Mouse (Mus musculus) thymus, postnatal 36 days (tissue): ENCODE results near the gene Furin.

Experiments
- DNase-seq, 2 experiments: peaks; one replicate each; pipeline ENCODE4 v3.0.0; 2022; ENCODE audit warnings: mixed read lengths in 2 of 2

Furin gene

DNA sequence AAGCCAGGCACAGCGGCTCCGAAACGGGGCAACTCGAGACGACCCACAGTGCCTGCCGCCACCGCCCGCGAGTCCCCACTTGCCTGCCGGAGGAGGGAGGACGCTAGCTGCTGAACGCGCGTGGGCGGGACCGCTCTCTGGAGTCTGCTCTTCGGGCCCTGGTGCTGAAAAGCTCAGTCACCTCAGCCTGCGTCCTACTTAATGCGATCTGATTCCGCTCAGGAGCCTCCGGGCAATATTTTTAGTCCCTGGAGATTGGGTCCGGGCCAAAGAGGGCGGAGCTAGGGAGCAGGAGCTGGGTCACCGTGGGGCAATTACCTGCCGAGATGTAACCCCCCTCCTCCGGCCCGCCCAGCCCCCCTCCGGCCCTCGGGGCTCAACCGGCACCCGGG lies 34.6 kb downstream of the Furin start:
- DNase-seq: peak; percentile 86 to 90

DNA sequence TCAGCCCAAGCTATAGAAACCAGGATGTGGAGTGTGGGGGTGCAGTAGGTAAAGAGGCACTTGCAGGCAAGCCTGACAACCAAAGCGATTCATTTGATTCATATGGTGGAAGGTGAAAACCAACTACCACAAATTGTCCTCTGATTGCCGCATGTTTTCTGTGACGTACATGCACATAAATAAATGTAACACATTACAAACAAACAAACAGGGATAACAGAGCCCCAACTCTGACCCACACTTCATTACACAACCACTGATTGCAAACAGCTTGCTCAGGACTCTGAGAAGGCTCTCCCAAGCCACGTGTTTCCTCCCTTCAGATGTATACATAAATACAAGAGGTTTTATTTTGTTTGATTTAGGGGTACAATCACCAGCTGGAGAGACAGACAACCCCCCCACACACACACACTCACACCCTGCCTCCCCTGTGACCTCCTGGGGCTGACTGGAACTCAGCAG lies 35.2 kb downstream of the Furin start:
- DNase-seq: no peak

DNA sequence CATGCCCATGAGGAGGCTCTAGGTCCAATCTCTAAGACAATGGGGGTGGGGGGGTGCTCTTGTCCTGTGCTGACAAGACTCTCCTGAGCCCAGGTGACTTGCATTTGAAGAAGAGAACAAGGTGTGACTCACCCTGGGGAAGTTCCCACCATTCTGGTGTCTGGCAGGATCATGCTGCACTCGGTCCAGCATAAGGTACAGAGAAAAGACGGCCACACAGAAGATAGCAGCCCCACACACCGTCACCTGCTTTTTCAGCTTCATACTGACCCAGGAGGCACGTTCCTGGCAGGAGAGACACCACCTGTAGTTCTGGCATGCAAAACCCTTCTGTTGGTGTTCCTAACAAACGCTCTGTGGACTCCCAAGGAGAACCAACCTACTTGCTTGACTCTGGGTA lies 35.8 kb downstream of the Furin start:
- DNase-seq: no peak

DNA sequence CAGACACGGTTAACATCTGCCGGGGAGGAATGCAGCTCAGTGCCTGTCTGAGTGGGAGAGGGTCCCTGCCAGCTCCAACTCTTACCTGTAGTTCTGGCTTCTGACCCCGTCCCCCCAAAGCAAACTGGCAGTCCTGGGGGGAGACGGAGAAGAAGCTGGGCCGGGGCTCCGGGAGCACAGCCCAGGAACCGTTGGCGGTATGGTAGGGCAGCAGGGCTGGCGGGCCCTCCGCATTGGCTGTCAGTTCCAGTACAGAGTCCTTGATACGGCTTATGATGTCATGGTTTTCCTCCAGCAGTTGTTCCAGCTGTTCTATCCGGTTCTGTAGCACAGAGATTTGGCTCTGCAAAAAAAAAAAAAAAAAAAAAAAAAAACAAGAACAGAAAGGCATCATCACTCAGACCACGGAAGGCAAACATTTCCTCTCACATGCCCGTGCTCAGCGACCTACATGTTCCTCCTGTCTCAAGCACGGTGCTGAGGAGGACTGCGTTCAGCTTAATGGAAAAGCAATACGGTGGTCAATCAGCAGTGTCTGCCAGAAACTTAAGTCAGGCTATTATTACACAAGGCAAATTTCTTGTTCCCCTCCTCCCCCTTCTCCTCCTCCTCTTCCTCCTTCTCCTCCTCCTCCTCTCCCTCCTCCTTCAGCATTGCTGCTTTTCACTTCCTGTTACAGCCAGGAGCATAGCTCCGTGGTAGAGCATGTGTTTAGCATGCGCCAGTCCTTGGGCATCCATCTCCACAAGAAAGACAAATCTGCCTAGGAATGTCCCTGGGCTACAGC lies 36.4 kb downstream of the Furin start:
- peak in 1 of 2 experiments; percentile 23 for DNase-seq

DNA sequence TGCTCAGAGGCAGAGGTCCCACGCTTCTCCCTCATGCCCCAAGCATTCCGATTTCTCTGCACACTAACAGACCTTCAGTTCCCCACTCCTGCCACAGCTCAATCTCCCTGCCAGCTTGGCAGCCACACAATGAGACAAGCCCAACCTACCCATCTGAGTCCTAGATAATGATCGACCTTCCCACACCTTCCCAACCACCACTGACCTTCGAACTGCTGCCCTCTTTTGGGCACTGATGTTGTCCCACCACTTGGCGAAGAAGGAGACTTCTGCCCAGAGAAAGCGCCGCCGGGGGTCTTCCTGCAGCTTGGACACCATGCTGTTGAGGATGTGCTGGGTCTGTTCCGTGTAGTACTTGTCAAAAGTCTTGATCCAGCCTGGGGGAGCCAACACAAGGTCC lies 37.2 kb downstream of the Furin start:
- no peak for DNase-seq

DNA sequence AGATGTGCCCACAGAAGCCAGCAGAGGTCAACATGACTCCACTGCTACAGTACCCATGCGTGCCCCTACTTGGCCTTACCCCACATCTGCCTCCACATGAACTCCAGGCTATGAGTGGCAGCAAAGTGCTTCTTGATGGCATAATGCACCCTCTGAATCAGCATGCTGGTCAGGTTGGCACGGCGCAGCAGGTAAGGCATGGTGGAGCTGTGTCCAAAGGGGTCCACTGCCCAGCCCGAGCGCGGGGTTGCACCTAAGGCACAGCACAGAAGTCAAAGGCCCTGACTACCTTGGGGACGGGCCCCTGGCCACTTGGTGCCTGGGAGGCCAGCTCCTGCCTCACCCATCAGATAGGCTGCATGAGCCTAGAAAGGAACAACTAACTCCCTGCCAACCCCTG lies 38.0 kb downstream of the Furin start:
- no peak for DNase-seq

DNA sequence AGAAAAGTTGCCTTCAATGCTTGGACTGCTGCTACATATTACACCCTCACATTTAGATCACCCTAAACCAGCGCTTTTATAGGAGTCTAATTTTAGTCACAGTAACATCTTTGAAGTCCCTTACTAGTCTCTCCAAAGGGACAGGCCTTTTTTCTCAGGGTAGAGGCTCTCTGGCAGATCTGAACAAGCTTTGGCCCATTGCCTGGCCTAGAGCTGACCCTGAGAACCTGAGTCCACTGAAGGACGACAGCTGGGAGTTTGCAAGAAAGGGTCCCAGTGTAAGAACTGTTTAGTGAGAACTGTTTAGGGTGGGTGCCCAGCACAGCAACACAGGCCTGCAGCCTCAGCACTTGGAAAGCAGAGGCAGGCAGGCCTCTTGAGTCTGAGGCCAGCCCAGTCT lies 39.5 kb downstream of the Furin start:
- DNase-seq: no peak

DNA sequence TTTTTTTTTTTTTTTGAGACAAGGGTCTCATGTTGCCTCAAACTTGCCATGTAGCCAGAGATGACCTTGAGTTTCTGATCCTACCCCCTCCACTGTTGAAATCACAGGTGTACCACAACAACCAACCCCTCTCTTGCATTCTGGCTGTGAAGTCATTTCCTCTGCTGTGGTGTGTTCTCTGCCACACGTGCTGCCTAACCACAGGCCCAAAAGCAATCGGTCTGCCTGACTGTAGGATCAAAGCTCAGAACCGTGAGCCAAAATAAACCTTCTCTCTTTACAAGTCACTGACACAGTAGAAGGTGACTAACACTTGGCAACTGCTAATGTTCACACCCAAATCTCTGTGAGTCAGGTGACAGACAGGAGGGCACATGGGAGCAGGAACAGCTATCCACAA lies 44.8 kb downstream of the Furin start:
- DNase-seq: no peak

DNA sequence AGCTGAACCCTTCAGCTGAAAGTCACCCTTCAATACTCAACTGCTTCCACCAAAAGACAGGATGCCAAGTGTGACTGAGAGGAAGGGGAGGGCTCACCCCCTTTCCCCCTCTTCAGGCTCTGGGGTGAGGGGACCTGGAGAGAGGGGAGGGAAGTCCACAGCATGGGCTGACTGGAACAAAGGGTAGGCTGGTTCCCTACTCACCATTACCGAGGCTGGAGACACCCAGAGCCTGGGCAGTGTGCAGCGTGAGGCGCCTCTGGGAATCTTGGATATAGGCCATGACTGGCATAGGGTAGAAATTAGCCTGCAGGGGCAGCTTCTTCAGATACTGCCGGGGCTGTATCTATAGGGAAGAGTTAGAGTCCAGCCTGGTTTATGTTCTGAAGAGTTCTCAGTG lies 47.2 kb downstream of the Furin start:
- DNase-seq: no peak

DNA sequence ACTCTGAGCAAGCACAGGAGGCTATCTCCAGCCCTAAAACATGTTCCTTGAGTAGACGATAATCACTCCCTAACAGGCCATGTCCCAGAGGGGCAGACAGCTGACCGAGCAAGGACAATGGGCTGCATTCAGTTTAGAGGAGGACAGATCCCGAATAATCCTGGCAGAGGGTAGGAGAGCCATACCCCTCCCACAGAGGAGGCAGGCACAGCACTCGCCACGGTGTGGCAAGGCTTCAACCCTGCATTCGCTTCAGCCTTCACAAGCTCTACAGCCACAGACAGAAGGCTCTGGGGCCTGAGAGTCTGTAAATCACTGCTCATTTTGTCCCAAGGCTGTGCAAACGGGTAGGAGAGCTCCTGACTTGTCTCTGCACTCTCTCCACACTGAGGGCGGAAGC lies 48.1 kb downstream of the Furin start:
- DNase-seq: no peak

DNA sequence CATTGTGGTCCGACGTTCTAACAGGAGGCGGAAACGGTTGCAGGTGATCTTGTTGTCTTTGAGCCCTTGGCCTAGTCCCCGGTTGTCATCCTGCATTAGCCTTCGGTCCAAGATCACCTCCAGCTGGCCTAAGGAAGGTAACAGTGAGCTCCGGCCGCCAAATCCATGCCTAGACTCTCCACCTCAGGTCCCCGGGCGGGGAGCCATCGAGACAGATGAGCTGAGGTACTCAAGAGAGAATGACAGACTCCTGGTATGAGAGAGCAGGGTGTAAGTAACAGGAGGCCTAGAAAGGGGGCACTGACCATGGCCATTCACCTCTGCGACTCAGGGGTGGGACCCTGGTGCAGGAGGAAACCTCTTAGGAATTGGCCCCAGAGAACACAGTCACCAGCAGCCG lies 48.9 kb downstream of the Furin start:
- DNase-seq: no peak

DNA sequence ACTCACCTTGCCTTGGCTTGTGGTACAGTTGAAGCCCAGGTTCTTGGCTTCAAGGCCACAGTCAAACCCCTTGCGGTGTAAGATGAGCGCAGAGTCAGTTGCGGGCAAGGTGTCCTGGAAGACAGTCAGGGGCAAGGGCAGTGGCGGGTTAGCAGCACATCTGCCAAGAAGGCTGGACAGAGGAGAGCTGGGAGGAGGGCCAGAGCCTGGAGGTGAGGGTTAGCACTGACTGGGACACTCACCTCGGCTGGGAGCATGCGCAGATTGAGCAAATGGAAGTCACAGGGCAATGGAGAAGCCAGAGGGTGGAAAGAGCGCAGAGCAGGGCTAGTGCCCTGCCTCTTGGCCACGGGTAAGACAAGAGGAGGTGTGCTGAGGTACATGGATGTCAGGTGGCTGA lies 52.3 kb downstream of the Furin start:
- no peak for DNase-seq

DNA sequence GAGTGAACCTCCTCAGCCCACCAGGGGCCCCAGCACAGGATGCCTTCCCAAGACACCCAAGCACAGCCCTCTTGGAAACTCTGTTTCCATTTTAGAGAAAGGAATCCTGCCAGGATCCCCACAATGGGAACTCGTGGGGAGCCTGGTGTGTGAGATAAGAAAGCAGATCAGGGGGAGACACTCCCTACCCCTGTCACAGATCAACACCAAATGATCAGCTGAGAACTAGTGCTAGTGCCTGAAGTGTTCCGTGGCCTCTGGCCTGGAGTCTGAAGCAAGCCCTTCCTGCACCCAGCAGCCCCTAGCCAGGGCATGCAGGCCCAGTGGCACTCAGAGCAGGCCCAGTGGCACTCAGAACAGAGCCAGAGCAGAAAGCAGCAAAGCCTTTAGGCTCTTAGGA lies 54.4 kb downstream of the Furin start:
- DNase-seq: no peak

DNA sequence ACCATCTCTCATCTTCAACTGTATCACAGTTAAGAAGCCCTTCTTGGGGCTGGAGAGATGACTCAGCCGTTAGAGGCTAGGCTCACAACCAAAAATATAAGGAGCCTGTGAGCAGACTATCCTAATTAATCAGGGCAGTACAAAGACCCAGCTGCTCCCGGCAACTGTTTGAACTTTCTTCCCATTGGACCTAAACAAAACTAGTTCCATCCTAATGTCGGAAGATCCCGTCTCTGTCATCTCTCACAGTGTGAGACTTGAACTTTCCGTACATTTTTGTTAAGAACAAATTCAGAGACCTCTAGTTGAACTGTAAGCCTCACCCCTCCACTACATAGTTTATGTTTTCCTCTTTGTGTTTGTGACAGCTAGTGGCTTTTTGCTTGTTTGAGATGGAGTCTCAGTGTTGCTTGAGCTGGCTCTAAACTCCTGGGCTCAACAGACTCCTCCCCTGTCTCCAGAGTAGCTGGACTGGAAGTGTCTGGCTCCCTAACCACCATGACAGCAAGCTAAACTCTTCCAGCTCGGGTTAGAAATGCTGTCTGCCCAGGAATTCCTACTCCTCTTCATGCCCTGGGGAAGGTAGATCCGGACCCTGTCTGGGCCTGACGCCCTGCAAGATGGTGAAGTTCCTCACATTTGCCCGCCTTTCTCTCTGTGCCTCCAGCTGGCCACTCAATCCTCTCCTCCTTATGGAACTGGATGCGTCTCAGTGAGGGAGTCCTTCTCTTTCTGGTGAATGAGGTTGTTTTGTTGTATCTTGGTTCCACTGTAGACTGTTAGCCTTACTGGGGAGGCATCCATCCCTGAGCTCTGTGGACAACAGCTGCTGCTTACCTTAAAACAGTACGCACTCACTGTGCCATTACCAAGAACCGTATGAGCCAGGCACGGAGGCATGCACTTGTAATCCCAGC lies 57.3 kb downstream of the Furin start:
- DNase-seq: no peak

DNA sequence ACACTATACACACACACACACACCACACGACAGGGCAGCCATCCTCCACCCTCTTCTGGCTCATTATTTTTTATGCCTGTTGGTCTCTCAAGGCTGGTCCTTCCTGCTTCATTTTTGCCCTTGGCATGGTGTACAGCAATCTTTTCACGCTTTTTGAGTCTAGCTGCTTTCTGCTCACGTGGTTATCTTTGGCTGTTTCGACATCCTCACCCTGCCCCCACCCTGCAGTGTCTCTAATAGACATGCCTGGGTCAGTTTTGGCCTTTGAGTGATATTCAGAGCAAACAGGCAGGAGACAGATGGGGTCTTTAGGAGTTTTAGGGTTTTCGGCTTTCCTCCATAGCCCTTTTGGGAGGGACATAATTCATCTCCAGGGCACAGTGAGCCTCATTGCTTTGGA lies 58.4 kb downstream of the Furin start:
- DNase-seq: no peak

DNA sequence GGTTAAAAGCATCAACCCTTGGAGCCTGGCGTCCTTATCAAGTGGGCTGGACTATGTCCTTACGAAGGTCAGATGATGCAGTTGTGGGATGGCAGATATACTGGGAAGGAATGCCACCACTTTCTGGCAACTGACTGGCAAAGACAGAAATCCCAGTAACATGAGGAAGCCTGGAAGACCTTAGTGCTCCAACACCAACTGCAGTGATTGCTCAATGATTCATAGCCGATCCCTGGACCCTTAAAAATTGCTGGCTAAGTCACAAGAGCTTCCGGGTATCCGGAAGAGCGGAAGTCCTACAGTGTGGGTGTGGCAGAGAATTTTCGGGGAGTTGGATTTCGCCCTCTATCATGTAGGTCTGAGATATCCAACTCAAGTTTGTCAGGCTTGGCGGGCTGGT lies 59.1 kb downstream of the Furin start:
- no peak for DNase-seq

DNA sequence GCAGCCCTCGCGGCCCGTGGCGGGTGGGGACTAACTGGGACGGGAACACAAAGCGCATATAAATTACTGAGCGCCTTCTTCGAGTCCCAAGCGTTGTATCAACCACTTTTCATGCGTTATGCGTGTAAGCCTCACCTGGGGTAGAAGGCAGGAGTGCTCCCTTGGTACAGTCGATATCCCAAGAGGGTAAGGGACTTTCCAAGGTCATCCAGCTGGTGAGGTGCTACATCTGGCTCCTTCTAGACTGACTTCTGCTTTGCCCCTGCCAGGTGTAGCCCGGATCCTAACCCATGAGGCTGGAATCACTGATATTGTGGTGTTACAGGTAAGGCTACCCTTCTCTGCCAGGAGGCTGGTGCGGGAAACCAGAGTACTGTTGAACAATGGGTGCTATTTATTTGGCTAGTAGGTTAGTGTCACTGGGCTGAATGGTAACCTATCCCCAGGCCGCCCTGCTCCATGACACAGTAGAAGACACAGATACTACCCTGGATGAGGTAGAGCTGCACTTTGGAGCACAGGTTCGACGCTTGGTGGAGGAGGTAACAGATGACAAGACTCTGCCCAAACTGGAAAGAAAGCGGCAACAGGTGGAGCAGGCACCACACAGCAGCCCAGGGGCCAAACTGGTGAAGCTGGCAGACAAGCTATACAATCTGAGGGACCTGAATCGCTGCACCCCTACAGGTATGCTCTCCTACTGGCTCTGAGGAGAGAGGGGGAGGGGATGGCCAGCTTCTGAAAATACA lies 61.8 kb downstream of the Furin start:
- DNase-seq: no peak

DNA sequence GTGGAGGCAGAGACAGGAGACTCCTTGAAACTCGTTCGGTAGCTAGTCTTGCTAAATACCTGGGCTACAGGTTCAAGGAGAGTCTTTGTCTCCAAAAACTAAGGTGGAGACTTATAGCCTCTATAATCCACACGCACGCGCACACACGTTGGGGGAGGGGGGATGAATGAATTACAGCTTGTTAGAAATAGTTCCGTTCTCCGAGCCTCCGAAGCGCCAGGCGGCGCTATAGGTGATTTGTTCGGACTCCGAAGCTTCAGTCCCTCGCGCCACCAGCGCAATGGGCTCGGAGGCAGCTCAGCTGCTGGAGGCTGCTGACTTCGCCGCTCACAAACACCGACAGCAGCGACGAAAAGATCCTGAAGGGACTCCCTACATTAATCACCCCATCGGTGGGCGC lies 62.4 kb downstream of the Furin start, which contains the start of gene Hddc3:
TSS of gene Hddc3 (plus strand) at position 247 of the 400 bp plus-strand sequence.
- DNase-seq: peak; percentile 94 to 96

DNA sequence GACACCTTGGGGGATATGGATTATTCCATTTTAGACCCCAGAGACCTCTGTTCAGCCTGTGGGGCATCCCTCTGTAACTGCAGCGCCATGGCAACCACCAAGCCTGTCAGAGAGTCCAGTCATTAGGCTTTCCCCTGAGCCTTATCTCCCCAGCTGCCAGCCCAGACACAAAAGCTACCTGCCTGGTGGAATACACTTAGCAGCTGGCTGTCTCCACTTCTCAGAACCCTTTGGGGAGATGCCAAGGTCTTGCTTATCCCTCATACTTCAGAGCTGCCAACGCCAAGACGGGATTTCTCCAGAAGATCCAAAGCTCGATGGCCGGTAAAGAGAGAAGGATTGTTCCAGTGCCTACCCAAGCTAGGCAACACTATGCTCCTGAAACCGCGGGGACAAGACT lies 63.4 kb downstream of the Furin start:
- no peak for DNase-seq

DNA sequence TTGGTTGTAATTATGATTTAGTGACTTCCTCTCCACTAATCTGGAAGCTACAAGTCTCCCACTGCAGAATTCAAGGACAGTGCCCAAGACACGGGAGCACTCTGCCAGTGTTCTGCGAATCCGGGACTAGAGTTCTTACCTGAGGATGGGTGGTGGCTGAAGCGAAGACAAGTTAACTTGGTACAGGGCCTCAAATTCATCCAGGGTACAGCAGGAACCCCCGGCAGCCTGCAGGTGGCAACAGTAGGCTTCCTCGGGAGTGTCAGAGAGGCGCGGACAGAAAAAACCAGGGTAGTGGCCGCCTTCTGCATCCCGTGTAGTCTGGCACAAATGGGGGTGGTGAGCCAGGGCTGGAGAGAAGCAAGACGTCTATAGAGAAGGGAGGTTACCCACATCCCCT lies 64.4 kb downstream of the Furin start, which contains the start of gene Unc45a:
TSS of gene Unc45a (minus strand) at position 213 of the 400 bp plus-strand sequence.
- peak; percentile 83 to 86 for DNase-seq

DNA sequence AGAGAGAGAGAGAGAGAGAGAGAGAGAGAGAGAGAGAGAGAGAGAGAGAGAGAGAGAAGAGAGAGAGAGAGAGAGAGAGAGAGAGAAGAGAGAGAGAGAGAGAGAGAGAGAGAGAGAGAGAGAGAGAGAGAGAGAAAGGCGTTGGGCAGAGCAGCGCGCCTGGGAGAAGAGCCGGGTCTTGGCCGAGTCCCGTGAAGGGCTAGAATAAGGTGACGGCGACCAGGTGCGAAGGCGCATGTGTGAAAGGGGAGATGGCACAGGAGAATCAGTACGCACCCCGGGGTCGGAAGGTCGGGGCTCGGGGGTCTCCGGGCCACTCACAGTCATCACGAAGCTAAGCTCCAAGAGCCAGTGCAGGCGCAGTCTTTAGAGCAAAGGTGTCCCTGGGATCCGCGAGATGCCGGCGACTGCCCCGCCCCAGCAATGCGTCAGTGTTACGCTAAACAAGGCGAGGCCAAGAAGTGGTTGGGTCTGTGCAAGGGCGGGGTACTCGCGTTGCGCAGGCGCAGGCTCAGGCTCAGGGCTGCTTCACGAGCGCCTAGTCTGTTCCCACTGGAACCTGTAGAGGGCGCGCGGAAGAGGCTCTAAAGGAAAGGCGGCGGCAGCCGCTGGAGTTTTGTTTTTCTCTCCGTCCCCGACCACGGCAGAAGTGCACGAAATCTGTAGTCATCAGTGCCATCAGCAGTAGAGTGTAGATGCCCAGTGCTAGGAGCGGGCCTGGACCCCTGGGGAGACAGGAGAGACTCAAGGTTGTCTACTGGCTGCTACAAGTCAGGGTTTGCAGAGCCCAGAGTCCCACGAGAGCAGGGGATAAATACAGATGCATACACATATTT lies 65.2 kb downstream of the Furin start:
- peak; percentile 98 for DNase-seq

DNA sequence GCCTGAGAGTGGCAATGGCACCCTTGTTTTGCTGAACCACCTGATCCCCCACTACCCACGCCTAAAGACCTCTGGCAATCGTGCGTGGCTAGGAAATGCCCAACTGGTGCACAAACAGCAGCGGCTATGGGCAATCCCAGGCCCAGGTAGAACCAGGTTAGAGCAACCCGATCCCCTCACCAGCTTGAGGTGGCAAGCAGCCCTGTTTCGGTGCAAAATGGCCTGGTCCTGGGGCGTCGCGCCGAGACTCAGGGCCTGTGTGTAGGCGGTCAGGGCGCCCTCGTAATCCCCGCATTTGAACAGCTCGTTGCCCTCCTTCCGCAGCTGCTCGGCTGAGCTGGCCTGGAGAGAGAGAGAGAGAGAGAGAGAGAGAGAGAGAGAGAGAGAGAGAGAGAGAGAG lies 65.9 kb downstream of the Furin start:
- DNase-seq: peak; percentile 36 to 51
